Mouse (Mus musculus): Measurements from ENCODE around the gene Smarcd2. TPM values are rescaled to one million over a fixed set of nuclear protein-coding genes. Genes with fewer than 3 reads are reported as not detected.

Smarcd2 gene
- total RNA-seq, 2 experiments from 2014 or later = 16.5 to 18.8 TPM

GRCm38 (mm10) chr11:106274374-106274773, 1.6 kb upstream of the Smarcd2 start:
- intact Hi-C loops (cut with DNase I) = no loop called here
- no peak for TF ChIP-seq CTCF (IDR thresholded peaks at IDR 0.05)
- DNase-seq (ENCODE audit: extremely low spot score in 1 of 2, low spot score in 2 of 2) = no peak
- H3K4me3 ChIP-seq = no peak overlapping the region
- H3K27ac ChIP-seq = no peak overlapping the region

GRCm38 (mm10) chr11:106273811-106274210, 1.0 kb upstream of the Smarcd2 start:
- DNase-seq (ENCODE audit: extremely low spot score in 1 of 2, low spot score in 2 of 2) = no peak
- Histone ChIP-seq H3K4me3 (no peak overlapping the region), H3K27ac (no peak overlapping the region)
- intact Hi-C loops (cut with DNase I) = loop anchor here (1.0 to 2.0 kb wide), 3 partner anchors 17 to 515 kb away; partner anchors contain the start of genes Ccdc47, Cep95, Ddx42 and Ddx5
- no peak for TF ChIP-seq CTCF (IDR thresholded peaks at IDR 0.05)

- TF ChIP-seq CTCF (IDR thresholded peaks at IDR 0.05) = no peak
- peak overlapping the region; percentile 83 for H3K4me3 ChIP-seq
- H3K27ac ChIP-seq = peak overlapping the region; percentile 85
- intact Hi-C loops (cut with DNase I) = loop anchor here (1.0 to 2.0 kb wide), 3 partner anchors 16 to 516 kb away; partner anchors contain the start of genes Ccdc47, Cep95, Ddx42 and Ddx5
- no peak for DNase-seq (ENCODE audit: extremely low spot score in 1 of 2, low spot score in 2 of 2)
Observed at GRCm38 (mm10) chr11:106273311-106273684, 526 bp upstream of the Smarcd2 start.

- Histone ChIP-seq H3K4me3 (peak overlapping the region; percentile 83), H3K27ac (peak overlapping the region; percentile 92)
- TF ChIP-seq CTCF (IDR thresholded peaks at IDR 0.05) = no peak
- peak in 1 of 2 experiments; percentile 49 for DNase-seq (ENCODE audit: extremely low spot score in 1 of 2, low spot score in 2 of 2)
- intact Hi-C loops (cut with DNase I) = loop anchor here (2.0 kb wide), 2 partner anchors 15 to 517 kb away; partner anchors contain the start of genes Cep95, Ddx5, Ftsj3 and Psmc5
Observed at GRCm38 (mm10) chr11:106271794-106272643, 753 bp downstream of the Smarcd2 start.

GRCm38 (mm10) chr11:106271131-106271793, 1.5 kb downstream of the Smarcd2 start:
- no peak; the same call in 1 of the 2 replicates for TF ChIP-seq CTCF (IDR thresholded peaks at IDR 0.05)
- no peak for DNase-seq (ENCODE audit: extremely low spot score in 1 of 2, low spot score in 2 of 2)
- H3K4me3 ChIP-seq = peak overlapping the region; percentile 83
- intact Hi-C loops (cut with DNase I) = no loop called here
- H3K27ac ChIP-seq = peak overlapping the region; percentile 92

GRCm38 (mm10) chr11:106269060-106269431, 3.7 kb downstream of the Smarcd2 start:
- intact Hi-C loops (cut with DNase I) = no loop called here
- TF ChIP-seq CTCF (IDR thresholded peaks at IDR 0.05) = no peak
- H3K27ac ChIP-seq = peak overlapping the region; percentile 77
- no peak overlapping the region for H3K4me3 ChIP-seq
- DNase-seq (ENCODE audit: extremely low spot score in 1 of 2, low spot score in 2 of 2) = no peak

GRCm38 (mm10) chr11:106268326-106269059, 4.3 kb downstream of the Smarcd2 start:
- H3K4me3 ChIP-seq = no peak overlapping the region
- peak overlapping the region; percentile 77 for H3K27ac ChIP-seq
- TF ChIP-seq CTCF (IDR thresholded peaks at IDR 0.05) = no peak
- peak; percentile 44 to 54 for DNase-seq (ENCODE audit: extremely low spot score in 1 of 2, low spot score in 2 of 2)
- intact Hi-C loops (cut with DNase I) = no loop called here

GRCm38 (mm10) chr11:106267871-106268270, 4.9 kb downstream of the Smarcd2 start:
- peak overlapping the region; percentile 77 for H3K27ac ChIP-seq
- H3K4me3 ChIP-seq = no peak overlapping the region
- no peak for TF ChIP-seq CTCF (IDR thresholded peaks at IDR 0.05)
- intact Hi-C loops (cut with DNase I) = no loop called here
- DNase-seq (ENCODE audit: extremely low spot score in 1 of 2, low spot score in 2 of 2) = no peak

- Histone ChIP-seq H3K27ac (no peak overlapping the region; the same call in 1 of the 2 replicates), H3K4me3 (no peak overlapping the region)
- TF ChIP-seq CTCF (IDR thresholded peaks at IDR 0.05) = no peak
- intact Hi-C loops (cut with DNase I) = no loop called here
- DNase-seq (ENCODE audit: extremely low spot score in 1 of 2, low spot score in 2 of 2) = no peak
Observed at GRCm38 (mm10) chr11:106267311-106267852, 5.4 kb downstream of the Smarcd2 start.

- TF ChIP-seq CTCF (IDR thresholded peaks at IDR 0.05) = no peak
- no peak overlapping the region for H3K4me3 ChIP-seq
- intact Hi-C loops (cut with DNase I) = no loop called here
- no peak overlapping the region for H3K27ac ChIP-seq
- DNase-seq (ENCODE audit: extremely low spot score in 1 of 2, low spot score in 2 of 2) = no peak
Observed at GRCm38 (mm10) chr11:106266431-106266830, 6.3 kb downstream of the Smarcd2 start.

- DNase-seq (ENCODE audit: extremely low spot score in 1 of 2, low spot score in 2 of 2) = no peak
- no peak for TF ChIP-seq CTCF (IDR thresholded peaks at IDR 0.05)
- Histone ChIP-seq H3K4me3 (no peak overlapping the region), H3K27ac (no peak overlapping the region)
- intact Hi-C loops (cut with DNase I) = no loop called here
Observed at GRCm38 (mm10) chr11:106265570-106265969, 7.2 kb downstream of the Smarcd2 start.
